Mouse (Mus musculus) monocyte, adult 5-6 weeks (primary cell): ENCODE measurements at regions not wholly inside any gene's neighbourhood (a gene's known extent, or its start where the extent isn't known, plus 50 kb on each side); places are given as distances from the start of the nearest gene placed in this dataset.
A peak's percentile ranks its signal among the peaks of the same experiment; 100 is the strongest.

Experiments used
- ATAC-seq: fragments of 153-309, 156-312 bp; replicated peaks from 2 replicates; pipeline ENCODE4 v1.8.0; 2017; ENCODE audit warnings: mild to moderate bottlenecking; ENCODE audit not compliant: low TSS enrichment, insufficient number of reproducible peaks, severe bottlenecking, poor library complexity, low FRiP score

- no peak for ATAC-seq
These were observed 205.6 kb downstream of the Parm1 start for GRCm38 (mm10) chr5:91722982-91723381.

DNA sequence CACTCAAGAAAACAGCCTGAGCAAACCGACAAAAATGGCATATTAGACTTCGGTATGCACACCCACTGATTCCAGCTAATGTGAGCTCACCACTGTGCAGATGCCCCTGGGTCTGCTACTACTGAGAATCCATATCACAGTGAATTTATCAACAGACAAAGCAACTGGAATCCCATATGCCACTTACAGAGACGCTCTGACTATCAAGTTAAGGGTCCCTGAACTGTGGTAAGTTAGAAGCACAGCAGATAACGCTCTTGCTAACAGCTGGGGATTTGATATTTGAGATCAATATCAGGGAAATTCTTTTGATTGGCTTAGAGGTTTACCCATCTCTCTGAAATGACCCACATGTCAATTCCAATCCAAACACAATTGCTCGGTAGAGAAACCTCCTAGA, 205.0 kb downstream of the Parm1 start:
- ATAC-seq: no peak

DNA sequence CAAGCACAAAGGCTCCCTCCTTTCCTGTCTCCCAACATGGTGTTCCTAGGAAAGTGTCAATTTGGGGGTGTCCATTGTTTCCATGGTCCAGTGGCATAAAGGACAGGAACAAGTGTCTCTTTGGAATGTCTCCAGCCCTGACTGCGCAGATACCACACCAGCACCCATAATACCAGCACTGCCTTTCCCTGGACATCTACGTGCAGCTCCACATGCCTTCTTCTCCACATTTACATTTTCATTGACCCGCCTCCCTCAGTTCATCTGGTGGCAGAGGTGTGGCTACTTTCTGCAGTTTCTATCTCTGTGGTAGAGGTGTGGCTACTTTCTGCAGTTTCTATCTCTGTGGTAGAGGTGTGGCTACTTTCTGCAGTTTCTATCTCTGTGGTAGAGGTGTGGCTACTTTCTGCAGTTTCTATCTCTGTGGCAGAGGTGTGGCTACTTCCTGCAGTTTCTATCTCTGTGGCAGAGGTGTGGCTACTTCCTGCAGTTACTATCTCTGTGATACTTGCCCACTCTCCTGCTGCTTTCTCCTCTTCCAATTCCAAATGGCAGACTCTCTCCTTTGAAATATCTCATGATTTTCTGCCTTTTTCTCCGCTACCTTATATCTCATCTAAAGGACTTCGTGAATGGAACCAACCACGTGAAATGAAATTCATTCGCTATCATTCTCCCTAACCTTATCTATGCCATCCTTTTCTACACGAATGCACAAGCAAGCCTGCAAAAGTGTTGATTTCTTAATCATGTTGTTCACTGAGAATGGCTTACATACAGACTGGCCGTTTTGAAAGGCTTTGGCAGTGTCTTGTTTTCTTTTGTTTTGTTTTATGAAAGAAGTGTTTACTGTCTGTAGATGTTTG, 204.0 kb downstream of the Parm1 start:
- peak; percentile 80 for ATAC-seq

GRCm38 (mm10) chr5:91713020-91713419, 195.6 kb downstream of the Parm1 start:
- ATAC-seq: no peak

- ATAC-seq: no peak
These were observed 192.3 kb downstream of the Parm1 start for GRCm38 (mm10) chr5:91709494-91710286.

GRCm38 (mm10) chr5:91708149-91708548, 190.7 kb downstream of the Parm1 start:
- no peak for ATAC-seq

- no peak for ATAC-seq
These were observed 179.7 kb downstream of the Parm1 start for GRCm38 (mm10) chr5:91697075-91697474.

DNA sequence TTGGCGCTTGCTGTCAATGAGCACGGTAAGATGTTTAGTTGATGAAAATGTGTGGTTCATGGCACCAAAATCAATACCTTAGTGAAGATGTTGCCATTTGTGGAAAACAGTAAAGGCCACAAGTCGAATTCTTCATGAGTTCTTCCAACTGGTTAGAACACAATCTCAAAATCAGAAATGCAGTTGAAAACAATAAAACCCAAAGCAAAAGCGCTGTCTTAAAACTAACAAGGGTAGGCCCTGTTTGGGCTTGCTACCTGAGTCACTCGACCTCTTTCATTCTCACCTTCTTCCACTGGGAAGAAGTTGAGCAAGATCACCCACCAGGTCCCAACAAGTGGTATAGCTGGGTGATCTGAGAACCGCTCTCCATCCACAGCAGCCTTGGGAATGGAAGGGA, 179.1 kb downstream of the Parm1 start:
- no peak for ATAC-seq

DNA sequence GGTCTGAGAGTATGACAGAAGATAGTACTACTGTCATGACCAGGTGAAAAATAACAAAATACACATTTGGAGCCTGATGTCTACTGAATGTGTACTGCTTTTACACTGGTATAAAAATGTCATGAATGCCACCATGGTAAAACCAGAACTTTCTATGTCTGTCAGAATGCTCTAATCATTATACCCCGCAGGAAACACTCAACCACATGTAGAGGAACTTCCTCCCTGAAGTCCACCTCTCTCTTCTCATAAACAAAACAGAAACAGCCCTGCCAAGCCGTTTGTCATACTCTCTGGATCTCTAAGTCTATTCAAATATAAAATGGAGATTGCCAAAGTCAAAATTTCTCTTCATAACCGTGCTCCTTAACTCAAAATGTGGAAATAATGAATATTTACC, 178.2 kb downstream of the Parm1 start:
- ATAC-seq: no peak

- no peak for ATAC-seq
These were observed 175.9 kb downstream of the Parm1 start for GRCm38 (mm10) chr5:91693277-91693676.

DNA sequence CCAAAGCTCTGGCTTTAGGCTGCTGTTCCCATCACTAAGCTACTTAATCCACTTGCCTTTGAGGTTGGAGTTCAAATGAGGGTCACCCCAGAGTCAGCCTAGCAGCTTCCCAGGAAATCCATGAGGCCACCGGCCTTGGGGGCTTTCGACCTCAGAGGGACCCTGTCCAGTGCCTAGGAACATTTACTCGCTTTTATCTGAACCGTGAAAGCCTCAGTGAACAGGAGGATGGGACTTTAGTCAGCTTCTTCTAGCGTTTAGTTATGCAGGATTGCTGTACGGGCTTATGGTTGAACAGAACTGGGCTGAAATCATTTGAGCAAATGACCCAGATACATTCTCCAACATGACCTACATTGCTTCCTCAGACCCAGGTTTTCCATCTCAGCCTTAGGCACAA, 174.9 kb downstream of the Parm1 start:
- ATAC-seq: no peak

DNA sequence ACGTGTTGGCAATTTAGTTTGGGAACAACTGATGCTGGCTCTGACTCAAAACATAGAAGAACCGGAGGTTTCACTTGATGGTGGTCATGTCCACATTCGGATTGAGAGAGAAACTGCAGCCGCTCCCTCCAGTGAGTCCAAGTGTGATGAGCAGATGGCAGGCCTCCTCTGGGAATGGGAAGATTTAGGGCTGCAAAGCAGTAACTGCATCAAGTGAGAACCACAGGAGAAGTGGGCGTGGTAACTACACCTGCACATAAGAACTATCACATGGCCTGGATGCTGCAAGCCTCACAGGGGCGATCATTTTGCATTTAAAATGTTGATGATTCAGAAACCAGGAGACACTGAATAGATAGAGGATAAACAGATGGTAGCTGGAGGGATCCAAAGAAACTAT, 161.3 kb downstream of the Parm1 start:
- no peak for ATAC-seq
